Mouse (Mus musculus): ENCODE data around the gene Ginm1. TPM values are rescaled to one million over a fixed set of nuclear protein-coding genes. Genes with fewer than 3 reads are reported as not detected.
"Not testable (repeated sequence)": the region's sequence is repeated elsewhere in the genome, so short reads cannot be mapped to it uniquely, and the experiment has no call there.

The Ginm1 gene
- total RNA-seq, 2 experiments from 2014 or later: 75.8 to 106 TPM

DNA sequence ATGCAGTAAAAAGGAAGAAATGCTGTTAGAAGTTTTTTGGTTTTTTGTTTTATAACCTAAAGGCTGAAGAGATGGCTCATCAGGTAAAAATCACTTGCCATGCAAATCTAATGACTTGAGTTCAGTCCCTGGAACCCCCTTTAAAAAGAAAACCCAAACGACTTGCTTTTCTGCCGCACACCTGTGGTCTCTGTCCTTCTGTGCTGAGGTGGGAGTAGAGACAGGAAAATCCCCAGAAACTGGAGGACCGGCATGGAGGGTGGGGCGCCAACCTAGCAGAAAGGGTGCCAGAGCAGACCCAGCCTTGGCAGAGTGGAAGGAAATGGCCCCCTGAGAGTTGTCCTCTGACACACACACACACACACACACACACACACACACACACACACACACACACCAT lies 26.1 kb upstream of the Ginm1 start:
- no peak for DNase-seq
- intact Hi-C loops (cut with DNase I): no loop called here

DNA sequence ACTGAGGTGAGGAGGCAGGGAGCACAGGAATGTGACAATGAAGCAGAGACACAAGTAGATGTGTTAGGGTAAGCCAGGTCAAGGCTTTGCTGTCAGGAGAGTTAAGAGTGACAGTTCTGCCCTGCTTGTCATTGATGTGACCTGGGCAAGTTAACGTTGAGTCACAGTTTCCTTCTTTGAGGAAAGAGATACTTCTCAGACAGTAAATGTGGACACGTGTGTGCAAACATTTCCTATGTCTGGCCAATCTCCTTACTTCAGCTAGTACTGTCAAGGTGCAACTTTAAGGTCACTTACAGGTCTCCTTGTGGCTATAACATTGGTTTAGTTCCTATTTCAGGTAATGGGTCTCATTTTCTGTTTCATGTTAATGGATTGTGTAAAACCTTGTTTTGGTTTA lies 23.9 kb upstream of the Ginm1 start:
- intact Hi-C loops (cut with DNase I): no loop called here
- DNase-seq: no peak

DNA sequence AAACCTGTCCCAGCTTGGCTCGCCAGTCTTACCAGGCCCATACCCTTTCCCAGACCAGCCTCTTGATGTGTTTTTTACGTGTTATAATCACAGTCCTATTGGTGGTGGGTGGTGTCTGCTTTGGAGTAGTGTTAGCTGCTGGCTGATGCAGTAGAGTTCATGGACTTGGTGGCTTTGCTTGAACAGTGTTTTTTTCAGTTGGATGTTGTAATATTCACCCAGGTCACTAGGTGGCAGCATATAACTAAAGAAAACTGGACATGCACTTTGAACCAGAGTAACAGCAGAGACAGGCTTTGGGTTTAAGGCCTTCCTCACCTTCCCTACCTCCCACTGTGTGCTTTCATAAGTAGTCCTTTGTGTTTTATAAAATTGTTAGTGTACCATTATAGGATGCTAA lies 17.3 kb upstream of the Ginm1 start:
- intact Hi-C loops (cut with DNase I): loop anchor here (5.0 kb wide), 3 partner anchors 62 to 427 kb away; no protein-coding TSS in a partner anchor
- no peak for DNase-seq

DNA sequence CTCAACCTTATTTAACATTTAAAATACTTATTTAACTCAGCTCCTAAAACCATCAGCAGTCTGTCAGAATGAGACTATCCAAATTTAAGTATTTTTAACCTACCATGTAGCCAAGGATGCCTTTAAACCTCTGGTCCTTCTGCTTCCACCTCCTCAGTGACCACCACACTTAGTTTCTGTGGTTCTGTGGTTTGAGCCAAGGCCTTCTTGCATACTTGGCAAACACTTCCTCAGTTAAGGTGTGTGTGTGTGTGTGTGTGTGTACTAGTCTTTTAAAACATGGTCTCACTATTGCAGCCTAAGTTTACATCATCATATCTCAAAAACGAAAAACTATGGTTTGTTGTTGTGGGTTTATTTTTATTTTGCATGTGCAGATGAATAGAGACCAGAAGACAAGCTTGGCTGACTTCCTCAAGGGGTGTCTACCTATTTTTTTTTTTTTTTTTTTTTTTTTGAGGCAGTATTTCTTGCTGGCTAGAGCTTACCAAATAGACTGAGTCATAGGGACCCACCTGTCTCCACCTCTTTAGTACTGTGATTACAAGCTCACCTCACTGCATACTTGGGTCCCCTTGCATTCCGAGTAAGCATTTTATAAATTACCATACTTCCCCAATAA lies 10.0 kb upstream of the Ginm1 start:
- intact Hi-C loops (cut with DNase I): no loop called here
- no peak for DNase-seq

DNA sequence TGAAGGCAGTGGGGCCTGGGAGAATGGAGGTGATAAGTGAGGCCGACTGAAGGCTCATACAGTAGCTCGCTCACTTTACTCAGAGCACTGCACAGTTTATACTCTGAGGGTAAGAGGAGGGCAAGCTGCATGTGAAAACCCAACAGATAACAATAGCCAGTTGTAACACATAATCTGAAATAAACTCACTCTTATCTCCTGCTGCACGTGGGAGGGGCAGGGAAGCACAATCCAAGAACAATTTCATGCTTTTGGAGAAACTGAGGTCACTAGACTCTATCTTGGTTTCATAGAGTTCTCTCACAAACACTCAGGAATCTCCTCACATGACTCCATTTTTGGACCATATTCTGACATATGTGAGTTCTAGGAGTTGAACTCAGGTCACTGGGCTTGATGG lies 8.6 kb upstream of the Ginm1 start:
- intact Hi-C loops (cut with DNase I): no loop called here
- DNase-seq: no peak

DNA sequence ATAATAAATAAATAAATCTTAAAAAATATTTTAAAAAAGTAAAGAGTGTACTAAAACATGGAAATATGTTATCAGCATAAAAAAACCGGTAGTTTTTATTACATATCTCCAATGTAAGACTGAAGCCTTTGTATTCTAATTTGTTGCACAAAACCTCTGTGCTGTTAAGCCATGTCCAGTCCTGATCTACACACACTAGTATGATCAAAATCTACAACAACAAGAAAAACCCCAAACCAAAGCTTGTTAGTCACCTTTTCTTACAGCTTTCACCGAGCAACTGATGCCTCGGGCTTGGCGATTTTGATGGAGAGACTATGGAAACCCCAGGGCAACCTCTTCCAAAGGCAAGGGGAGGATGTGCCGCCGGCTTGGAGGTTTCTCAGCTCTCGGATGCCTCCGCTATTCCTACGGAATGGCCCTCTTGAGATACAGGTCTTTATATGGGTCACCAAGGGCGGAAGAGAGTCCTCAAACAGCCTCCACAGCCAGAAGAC lies 322 bp downstream of the Ginm1 start:
- DNase-seq: no peak
- intact Hi-C loops (cut with DNase I): no loop called here

DNA sequence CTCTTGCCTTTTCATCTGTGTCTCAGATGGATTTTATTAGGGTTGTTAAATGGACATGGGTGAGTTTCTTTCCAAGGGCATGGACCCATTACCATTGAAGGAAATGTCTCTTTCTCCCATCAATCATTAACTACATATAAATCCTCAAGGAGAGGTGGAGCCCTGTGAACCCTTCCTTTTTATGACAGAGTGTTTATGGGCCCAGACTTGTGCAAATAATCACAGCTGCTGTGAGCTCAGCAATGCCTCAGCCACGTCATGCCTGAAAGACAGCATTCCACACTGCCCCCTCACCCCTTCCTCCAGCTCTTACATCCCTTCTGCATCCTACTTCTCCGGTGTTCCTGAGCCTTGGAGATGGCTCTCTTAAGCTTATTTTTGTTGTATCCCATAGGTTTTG lies 5.3 kb downstream of the Ginm1 start:
- intact Hi-C loops (cut with DNase I): no loop called here
- DNase-seq: no peak

DNA sequence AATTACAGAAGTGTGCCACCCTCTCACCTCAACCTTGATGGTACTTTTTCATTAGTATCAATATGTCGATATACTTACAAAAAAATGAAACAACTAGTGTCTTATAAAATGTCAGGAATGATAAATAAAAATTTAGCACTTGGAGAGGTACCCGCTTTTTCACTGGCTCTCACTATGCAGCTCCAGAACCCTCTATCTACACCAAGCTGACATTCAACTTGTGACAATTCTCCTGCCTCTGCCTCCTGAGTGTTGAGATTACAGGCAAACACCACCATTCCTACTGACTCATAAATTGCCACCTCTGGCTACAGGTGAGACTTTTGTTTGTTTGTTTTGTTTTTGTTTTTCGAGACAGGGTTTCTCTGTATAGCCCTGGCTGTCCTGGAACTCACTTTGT lies 11.4 kb downstream of the Ginm1 start:
- DNase-seq: no peak
- intact Hi-C loops (cut with DNase I): no loop called here

DNA sequence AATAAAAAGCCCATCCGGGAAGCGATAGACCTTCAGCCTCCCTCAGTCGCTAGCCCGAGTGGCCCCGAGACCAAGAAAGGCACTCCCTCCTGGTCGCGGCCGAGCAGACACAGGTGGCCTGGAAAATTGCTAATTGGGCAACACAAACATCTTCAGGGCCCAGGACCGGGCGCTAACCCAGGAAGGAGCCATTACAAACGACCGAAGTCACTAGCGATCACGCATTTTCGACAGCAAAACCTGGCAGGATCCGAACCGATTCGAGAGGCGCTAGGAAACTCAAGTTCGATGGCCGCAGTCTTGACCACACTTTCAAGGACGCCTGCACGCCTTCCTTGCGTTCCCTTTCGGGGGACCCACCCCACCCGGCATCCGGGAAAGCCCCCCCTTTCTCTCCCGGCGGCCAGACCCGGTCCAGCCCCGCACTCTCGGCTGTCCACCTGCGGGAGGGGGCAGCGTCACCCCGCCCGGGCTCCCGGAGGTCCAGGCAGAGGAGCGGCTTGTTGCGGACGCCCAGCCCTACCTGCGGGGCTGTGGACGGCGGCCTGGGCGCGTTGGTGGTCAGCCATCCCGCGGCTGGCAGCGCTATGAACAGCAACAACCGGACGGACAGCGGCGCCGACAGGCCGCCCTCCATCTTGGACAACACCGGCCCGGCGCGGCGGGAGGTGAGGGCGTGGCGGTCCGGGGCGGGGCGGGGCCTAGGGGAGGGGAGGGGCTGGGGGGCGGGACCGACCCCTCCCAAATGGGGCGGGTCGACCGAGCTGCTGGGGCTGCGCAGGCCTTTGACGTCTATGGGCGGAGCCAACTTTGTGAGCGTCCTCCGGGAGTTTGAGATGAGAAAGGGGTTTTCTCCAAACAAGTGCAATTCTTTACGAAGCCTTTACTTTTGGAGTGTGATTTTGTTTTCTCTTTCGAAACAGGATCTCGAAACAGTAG lies 12.1 kb downstream of the Ginm1 start:
- DNase-seq: peak; percentile 81 to 84
- intact Hi-C loops (cut with DNase I): no loop called here

DNA sequence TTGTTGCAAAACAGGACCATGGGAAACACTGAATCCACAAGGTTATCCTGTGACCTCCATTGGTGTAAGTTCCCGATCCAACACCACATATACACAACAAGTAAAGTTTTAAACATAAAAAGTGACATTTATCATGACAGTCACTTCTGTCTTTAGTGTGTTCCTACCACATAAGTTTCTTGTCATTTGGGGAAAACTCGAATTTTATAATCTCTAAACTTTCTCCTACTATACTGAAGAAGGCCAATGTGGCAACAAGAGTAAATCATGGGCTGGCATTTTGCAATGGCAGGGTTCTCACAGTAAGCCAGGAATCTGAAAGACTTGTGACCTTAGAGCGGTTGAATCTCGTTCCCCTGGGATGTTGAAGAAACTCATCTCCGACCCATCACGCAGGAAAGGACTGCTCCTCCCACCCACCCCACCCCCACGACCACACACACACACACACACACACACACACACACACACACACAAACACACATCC lies 12.8 kb downstream of the Ginm1 start:
- no peak for DNase-seq
- intact Hi-C loops (cut with DNase I): no loop called here

DNA sequence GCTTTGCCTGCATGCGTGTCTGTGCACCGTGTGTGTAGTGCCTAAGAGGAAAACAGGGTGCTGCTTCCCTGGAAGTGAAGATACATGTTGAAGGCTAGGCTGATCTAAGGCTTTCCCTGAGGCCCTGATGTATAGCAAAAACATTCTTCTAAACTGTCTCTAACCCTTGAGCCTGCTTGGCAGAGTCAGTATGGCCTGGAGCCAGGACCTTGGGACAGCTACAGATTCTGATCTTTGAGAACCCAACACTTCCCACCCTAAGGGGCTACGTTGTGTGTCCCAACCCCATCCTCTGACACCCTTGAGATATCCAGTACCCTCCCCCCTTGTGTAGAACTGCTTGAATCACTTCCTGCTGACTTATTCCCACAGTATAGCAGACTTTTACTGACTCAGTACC lies 14.3 kb downstream of the Ginm1 start:
- intact Hi-C loops (cut with DNase I): no loop called here
- DNase-seq: no peak

DNA sequence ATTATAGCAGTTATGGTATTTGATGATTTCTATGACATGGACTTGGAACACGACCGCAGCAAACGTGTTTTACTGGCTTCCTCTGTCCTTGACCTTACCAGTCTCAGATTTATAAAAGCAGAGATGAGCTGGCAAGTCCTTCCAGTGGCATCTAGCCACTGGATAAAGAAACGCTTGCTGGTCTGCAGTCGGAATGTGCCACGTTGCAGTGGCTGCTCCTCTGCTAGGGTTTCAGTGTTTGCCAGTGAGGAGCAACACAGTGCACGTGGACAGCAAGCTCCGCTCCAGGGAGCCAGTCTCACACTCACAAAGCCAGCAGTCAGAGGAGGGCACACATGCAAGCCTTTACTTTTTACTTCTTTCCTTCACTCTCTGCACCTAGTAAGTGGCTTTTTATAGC lies 17.2 kb downstream of the Ginm1 start:
- intact Hi-C loops (cut with DNase I): no loop called here

DNA sequence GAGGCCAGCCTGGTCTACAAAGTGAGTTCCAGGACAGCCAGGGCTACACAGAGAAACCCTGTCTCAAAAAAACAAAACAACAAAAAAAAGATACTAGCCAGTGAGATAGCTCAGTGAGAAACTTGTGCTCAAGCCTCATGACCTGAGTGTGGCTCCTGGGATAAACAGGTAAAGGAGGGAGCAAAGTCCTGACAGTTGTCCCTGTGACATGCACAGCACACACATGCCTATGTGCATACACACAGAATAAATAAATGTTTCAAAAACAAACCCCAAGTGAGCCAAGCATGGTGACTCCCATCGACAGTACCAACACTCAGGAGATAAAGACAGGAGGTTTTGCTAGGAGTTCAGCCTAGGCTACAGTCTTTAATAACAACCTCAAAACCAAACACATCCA lies 19.9 kb downstream of the Ginm1 start:
- intact Hi-C loops (cut with DNase I): no loop called here
- DNase-seq: no peak

More for the DNA sequence above, 17.2 kb downstream of the Ginm1 start:
- DNase-seq: peak in 1 of 2 experiments; percentile 25

DNA sequence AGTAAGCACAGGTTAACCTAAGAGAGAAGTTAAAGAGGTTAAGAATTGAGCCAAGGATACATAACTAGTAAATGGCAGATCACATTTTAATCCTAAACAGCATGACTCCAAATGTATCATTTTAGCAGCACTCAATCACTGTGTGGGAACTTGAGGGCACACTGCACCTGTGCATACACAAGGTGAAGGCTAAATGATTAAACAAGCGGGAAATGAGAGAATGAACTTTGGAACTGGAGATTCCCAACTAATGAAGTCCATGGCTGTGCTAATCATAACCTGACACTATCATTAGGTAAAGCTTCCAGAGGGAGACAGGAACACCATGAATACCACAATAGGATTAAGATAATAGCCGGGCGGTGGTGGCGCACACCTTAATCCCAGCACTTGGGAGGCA lies 20.3 kb downstream of the Ginm1 start:
- intact Hi-C loops (cut with DNase I): no loop called here
- no peak for DNase-seq

DNA sequence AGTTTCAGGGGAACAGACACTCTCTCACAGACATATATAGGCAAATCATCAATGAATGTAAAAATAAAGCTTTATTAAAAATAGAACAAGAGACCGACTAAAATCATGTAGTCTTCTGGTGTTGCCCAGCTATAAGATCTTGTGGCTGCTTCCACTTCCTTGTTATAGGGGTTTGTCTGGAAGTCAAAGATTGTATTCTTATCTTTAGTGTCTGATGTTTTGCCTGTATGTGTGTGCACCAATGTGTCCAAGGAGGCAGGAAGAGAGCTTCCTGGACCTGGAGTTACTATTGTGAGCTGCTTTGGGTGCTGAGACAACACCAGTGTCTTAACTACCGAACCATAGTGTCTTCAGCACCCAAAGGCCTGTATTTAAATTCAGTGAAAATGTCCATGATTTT lies 35.1 kb downstream of the Ginm1 start:
- intact Hi-C loops (cut with DNase I): no loop called here
- DNase-seq: no peak

DNA sequence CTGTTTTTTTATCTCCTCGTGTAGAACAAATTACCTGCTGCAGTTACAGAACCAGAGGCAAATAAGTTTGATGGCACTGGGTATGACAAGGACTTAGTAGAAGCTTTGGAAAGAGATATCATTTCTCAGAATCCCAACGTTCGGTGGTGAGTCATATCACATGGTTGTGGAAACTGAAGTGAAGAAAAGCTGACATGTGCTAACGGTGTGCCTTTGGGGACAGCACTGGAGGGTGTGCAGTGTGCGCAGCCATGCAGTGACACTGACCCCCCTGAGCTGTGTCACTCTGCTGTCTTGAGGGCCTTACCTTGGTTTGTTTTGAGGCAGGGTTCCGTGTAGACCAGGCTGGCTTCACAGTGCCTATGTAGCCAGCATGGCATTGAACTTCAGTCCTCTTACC lies 43.9 kb downstream of the Ginm1 start:
- intact Hi-C loops (cut with DNase I): no loop called here
- DNase-seq: no peak

DNA sequence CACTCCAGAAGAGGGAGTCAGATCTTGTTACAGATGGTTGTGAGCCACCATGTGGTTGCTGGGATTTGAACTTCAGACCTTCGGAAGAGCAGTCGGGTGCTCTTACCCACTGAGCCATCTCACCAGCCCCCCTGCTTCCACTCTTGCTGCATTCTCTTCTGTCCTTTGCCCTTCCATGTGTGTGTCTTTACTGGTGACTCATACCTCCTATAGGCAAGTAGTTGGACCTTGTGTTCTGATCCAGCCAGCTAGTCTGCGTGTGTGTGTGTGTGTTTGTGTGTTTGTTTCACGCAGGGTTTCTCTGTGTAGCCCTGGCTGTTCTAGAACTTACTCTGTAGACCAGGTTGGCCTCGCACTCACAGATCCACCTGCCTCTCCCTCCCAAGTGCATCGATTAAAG lies 47.1 kb downstream of the Ginm1 start:
- intact Hi-C loops (cut with DNase I); DNase-seq: not testable (repeated sequence)

DNA sequence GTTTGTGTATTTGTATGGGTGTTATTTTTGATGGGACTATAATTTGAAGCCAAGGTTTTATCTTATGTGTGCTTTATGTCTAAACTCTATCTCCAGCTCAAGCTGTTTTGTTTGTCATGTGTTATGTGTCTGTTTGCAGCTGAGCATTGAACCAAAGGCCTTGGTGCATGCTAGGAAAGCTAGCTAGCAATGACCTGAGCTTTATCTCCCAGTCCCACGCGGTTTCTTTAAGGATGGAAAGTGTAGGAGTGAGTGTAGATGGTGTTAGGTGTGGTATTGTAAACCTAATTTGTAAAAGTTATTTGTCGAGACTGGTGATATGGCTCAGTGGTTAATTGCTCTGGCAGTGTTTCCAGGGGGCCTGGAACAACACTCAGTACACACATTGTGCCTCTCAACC lies 54.7 kb downstream of the Ginm1 start:
- intact Hi-C loops (cut with DNase I): no loop called here
- DNase-seq: no peak

DNA sequence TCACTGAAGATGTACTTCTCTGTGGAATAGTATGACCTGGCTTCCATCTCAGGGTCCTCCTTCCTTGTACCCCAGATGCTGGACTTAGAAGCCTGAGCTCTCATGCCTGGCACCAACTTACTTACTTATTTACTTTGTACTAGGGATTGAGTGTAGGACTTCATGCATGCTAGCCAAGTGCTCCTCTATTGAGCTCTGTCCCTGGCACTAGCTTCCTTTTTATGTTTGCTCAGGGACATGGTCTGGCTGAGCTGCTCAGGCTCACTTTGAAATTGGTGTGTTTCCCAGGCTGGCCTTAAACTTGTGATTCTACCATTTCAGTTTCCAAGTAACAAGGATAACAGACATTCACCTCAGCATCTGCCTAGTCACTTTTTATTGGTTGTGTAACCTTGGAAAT lies 55.5 kb downstream of the Ginm1 start:
- intact Hi-C loops (cut with DNase I): no loop called here
- no peak for DNase-seq

DNA sequence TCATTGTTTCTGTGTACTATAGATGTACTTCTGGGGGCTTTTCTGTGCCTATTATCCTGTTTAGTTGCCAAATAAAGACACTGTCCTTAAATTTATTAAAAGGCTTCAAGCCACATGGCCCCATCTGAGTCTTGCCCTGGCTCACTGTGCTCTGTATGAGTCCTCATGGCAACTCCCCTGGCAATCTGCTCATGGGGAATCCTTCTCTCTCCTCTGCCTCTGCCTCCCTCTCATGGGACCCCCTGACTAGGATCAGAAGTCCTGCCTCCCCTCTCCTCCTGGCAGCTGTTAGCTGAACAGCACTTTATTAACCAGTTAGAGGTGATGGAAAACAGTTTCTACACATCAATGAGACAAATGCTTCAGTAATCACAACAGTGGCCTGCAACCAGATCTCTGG lies 61.0 kb downstream of the Ginm1 start:
- intact Hi-C loops (cut with DNase I): no loop called here

DNA sequence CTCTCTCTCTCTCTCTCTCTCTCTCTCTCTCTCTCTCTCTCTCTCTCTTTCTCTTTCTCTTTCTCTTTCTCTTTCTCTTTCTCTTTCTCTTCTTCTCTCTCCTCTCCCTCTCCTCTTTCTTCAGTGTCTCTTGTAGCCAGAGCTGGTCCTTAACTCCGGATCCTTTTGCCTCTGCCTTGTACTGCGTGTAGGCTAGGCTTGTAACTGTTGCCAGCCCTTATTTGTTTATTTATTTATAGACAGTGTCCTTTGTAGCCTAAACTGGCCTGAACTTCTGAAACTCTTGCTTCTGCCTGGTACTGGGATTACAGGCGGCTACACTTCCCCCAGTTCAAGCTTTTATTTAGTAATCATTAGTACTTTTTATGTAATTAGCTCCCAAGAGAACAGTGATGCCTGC lies 65.6 kb downstream of the Ginm1 start:
- no peak for DNase-seq
- intact Hi-C loops (cut with DNase I): no loop called here

More for the DNA sequence above, 61.0 kb downstream of the Ginm1 start:
- no peak for DNase-seq

DNA sequence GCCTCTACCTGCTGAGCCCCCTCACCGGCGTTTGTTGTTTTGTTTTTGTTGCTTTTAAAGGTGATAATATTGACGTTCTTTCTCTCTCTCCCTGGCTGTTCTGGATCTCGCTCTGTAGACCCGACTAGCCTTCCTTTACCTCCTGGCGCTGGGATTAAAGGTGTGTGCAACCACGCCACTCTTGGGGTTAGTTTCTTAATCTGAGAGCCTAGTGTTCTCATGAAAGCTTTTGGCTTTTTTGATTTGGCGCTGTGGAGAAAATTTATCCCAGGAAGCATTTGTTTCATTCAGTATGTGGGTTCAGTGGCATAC lies 66.2 kb downstream of the Ginm1 start:
- intact Hi-C loops (cut with DNase I): no loop called here
- DNase-seq: no peak

Measured in gastrocnemius, postnatal 36 days (tissue).